Mouse (Mus musculus): ENCODE data around the gene Herc3.
"Not testable (repeated sequence)": the region's sequence is repeated elsewhere in the genome, so short reads cannot be mapped to it uniquely, and the experiment has no call there.

Gene Herc3

GRCm38 (mm10) chr6:58859517-58859916 is 28.3 kb downstream of the Herc3 start:
- DNase-seq (ENCODE audit: low spot score in 2 of 2), result no peak

GRCm38 (mm10) chr6:58862446-58862993 is 31.3 kb downstream of the Herc3 start:
- no peak for DNase-seq (ENCODE audit: low spot score in 2 of 2)

GRCm38 (mm10) chr6:58863631-58864235 is 32.5 kb downstream of the Herc3 start:
- no peak for DNase-seq (ENCODE audit: low spot score in 2 of 2)

- DNase-seq (ENCODE audit: low spot score in 2 of 2), result not testable (repeated sequence)
Observed at GRCm38 (mm10) chr6:58867858-58868257, 36.6 kb downstream of the Herc3 start.

GRCm38 (mm10) chr6:58879572-58879971 is 48.3 kb downstream of the Herc3 start:
- DNase-seq (ENCODE audit: low spot score in 2 of 2), result no peak

DNA sequence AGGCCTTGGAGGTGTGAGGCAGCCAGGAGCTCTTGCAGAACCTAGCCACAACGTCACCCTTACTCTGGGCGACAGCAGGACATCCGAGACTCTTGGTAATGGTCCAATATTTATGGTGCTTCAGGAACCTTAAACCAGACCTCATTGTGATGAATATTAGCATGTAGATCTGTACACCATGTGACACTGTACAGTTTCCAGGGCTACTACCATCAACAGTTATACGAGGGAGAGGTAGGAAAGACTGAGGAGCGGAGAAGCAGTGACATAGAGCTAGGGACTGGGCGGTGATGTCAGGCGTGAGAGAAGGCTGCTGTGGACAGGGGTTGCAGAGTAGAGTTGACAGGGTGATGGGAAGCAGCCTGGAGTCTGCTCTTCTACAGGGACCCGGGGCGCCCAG is 48.7 kb downstream of the Herc3 start:
- DNase-seq (ENCODE audit: low spot score in 2 of 2), result no peak

GRCm38 (mm10) chr6:58880861-58881260 is 49.6 kb downstream of the Herc3 start:
- DNase-seq (ENCODE audit: low spot score in 2 of 2), result no peak

- no peak for DNase-seq (ENCODE audit: low spot score in 2 of 2)
Observed at GRCm38 (mm10) chr6:58881363-58881762, 50.1 kb downstream of the Herc3 start.

DNA sequence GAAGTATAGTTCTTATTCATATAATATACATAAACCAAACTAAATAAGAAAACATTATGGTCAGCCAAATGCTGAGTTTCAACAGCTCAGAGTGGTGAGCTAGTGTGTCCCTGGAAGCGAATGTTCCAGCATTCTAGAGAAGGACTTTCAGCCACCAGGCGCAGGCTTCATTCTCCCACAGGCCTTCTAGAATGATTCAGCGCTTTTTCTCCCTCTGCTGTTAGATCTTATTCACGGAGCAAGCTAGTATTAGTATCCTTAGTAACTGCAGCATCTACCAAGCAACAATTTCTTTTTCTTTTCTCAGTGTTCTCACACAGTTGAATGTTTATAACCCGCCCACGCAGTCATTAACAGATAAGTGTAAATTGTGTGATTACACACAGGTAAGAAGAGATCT is 51.0 kb downstream of the Herc3 start:
- DNase-seq (ENCODE audit: low spot score in 2 of 2), result no peak

- no peak for DNase-seq (ENCODE audit: low spot score in 2 of 2)
Observed at GRCm38 (mm10) chr6:58889917-58890316, 58.7 kb downstream of the Herc3 start.

DNA sequence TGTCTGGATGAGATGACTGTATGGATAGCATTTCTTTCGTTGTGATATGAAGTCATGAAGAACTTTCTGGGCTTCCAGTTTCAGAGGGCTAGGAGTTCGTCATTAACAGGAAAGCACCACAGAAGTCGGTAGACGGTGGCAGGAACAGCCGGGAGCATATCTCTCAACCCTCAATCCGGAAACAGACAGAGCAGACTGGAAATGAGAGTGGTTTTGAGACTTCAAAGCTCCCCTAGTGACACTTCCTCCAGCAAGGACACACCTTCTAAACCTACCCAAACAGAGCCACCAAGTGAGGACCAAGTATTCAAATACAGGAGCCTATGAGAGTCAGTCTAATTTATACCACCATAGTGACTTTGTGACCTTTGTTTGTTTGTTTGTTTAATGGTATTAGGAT is 62.0 kb downstream of the Herc3 start:
- no peak for DNase-seq (ENCODE audit: low spot score in 2 of 2)

- DNase-seq (ENCODE audit: low spot score in 2 of 2), result no peak
Observed at GRCm38 (mm10) chr6:58894994-58895393, 63.7 kb downstream of the Herc3 start.

- no peak for DNase-seq (ENCODE audit: low spot score in 2 of 2)
Observed at GRCm38 (mm10) chr6:58896648-58897047, 65.4 kb downstream of the Herc3 start.

GRCm38 (mm10) chr6:58899076-58899475 is 67.8 kb downstream of the Herc3 start:
- no peak for DNase-seq (ENCODE audit: low spot score in 2 of 2)

GRCm38 (mm10) chr6:58900536-58900935 is 69.3 kb downstream of the Herc3 start:
- DNase-seq (ENCODE audit: low spot score in 2 of 2), result no peak

- DNase-seq (ENCODE audit: low spot score in 2 of 2), result no peak
Observed at GRCm38 (mm10) chr6:58903171-58903570, 71.9 kb downstream of the Herc3 start.

DNA sequence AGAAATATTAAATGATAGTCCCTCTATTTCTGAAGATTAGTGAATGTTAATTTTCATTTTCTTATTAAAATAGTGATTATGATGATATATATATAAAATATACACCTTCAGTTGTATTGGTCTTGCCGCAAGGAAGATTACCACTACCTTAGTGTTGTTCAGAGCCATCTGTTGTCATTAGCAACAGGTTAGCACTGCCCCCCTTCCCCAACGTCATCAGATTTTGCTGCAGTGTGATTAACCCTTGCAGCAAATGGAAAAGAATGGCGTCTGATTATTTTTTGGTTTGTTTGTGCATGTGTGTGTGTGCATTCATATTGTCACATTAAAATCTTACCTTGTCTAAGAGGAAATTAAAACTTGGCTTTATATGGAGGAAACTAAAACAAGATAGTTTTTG is 73.3 kb downstream of the Herc3 start:
- DNase-seq (ENCODE audit: low spot score in 2 of 2), result no peak

DNA sequence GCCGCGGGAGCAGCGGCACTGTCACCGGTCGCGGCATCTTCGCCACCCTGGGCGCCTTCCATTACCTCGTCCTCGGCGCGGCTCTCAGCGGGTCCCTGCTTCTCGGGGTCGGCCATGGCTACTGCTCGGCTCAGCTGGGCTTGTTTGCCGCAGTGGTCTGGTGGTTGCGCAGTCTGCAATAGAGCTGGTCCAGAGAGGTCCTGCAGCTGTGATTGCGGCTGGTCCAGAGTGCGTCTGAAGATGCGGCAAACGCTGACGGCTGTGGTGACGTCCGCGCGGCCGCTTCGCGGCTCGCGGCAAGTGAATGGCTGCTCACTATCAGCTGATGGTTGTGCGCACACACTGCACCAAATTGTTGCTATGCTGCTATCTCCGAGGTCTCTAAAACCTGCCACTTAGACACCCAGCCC is 75.6 kb downstream of the Herc3 start, which contains the start of gene Nap1l5:
Gene Nap1l5 (minus strand): TSS at position 225 of the 410 bp plus-strand sequence.
- DNase-seq (ENCODE audit: low spot score in 2 of 2), result no peak

- no peak for DNase-seq (ENCODE audit: low spot score in 2 of 2)
Observed at GRCm38 (mm10) chr6:58907336-58907735, 76.1 kb downstream of the Herc3 start.

DNA sequence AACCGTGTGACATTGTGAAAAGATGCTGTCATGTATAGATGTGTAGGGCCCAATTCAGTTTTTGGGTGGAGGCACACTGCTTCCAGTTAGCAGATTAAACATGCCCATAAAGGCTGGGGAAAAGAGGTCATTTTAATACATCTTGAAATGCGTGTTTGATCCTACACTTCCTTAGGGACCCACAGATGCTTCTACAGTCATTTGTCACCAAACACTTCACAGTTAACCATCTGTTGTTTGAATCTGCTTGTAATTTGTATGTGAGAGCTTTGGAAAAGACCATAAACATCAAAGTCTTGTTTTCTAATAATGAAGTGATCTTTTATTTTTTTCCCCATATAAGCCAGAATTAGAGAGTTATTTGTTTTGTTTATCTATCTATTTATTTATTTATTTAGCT is 76.5 kb downstream of the Herc3 start:
- no peak for DNase-seq (ENCODE audit: low spot score in 2 of 2)

DNA sequence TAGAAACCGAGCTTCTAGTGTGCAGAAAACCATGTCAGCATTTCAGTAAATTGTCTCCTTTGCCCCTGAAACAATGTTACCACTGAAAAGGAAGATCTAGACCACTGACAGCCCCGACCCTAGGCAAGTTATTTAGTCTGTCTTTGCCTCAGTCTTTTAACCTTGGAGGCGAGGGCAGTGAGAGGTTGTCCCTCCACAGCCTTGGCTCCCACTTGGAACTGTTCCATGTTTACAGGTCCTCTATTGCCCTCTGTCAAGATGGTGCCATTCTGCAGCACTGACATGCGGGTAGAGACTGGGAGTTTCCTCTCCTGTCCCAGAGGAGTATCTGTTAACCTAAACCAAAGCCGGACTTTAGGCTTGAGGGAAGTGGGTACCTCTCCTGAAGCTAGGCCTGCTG is 81.6 kb downstream of the Herc3 start:
- no peak for DNase-seq (ENCODE audit: low spot score in 2 of 2)

DNA sequence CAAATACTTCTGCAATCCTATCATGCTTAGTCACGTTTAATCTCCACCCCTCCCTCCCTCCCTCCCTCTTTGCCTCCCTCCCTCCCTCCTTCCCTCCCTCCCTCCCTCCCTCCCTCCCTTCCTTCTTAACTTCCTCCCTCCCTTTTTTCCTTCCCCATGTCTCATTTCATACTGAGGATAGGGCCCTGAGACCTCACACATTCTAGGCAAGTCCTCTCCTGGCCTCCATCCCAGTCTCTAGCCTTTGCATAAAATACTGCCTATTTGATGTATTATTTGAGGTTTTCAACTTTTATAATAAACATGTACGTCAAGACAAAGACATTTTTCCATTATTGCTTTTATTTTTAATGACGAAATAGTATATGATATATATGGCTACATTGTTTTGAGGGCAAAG is 82.3 kb downstream of the Herc3 start:
- DNase-seq (ENCODE audit: low spot score in 2 of 2), result no peak

DNA sequence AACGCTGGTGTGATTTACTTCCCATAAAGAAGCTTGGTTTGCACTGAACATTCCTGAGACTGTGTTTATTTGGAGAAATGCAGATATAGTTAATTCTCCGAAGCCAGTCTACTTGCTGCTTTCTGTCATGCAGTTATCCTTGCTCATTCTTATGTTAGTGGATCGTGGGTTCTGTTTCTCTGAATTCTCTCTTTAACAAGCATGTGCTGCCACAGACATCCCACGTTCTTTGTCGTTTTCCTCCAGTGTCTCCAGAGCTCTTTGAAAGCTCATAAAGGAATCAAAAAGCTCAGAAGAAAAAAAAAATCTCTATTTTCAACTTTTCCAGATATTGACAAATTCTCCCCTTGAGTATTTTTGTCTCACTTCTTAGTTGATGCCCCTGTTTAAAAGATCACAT is 82.7 kb downstream of the Herc3 start:
- DNase-seq (ENCODE audit: low spot score in 2 of 2), result no peak

DNA sequence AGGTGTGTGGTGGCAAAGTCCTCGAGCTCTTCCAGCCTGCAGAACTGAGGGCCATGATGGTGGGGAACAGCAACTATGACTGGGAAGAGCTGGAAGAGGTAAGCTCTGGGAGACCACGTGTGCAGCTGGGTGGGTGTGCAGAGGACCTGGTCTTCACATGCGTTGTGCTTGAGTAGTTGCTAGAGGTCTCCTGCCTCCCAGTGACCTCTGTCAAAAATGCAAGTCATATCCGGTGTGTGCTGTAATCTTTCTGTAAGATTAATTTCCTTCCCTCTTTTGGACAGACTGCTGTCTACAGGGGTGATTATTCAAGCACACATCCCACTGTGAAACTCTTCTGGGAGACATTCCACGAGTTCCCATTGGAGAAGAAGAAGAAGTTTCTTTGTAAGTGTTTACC is 85.2 kb downstream of the Herc3 start:
- no peak for DNase-seq (ENCODE audit: low spot score in 2 of 2)

Measured in thymus, postnatal 10 days (tissue).